Mouse (Mus musculus) myocyte (in vitro differentiated cells): ENCODE results near the gene Olfr983.

ENCODE experiments used
- CEBPB ChIP-seq: IDR thresholded peaks from 2 replicates; pipeline ENCODE4 v1.6.1; 2011; ENCODE audit warnings: mild to moderate bottlenecking, moderate library complexity; ENCODE audit not compliant: poor library complexity, insufficient read depth, severe bottlenecking
- E2F4 ChIP-seq: IDR thresholded peaks from one replicate; pipeline ENCODE4 v1.6.1; 2011; ENCODE audit warnings: mild to moderate bottlenecking, control low read depth, moderate library complexity; ENCODE audit not compliant: insufficient read depth
- MAX ChIP-seq: IDR thresholded peaks from one replicate; pipeline ENCODE4 v1.6.1; 2011; ENCODE audit warnings: low read depth, mild to moderate bottlenecking, control low read depth
- MYOD1 ChIP-seq, 3 experiments: IDR thresholded peaks; one replicate each; pipeline ENCODE4 v1.6.1; 2011; ENCODE audit warnings: control low read depth in 2 of 3, low read depth in 2 of 3, mild to moderate bottlenecking in 2 of 3, moderate library complexity in 1 of 3; ENCODE audit not compliant: insufficient read length in 2 of 3, control insufficient read depth in 1 of 3
- MYOG ChIP-seq, 3 experiments: IDR thresholded peaks; one replicate each; pipeline ENCODE4 v1.6.1; 2011; ENCODE audit warnings: control low read depth in 2 of 3, low read depth in 2 of 3, mild to moderate bottlenecking in 2 of 3; ENCODE audit not compliant: insufficient read length in 2 of 3, control insufficient read depth in 1 of 3, insufficient read depth in 1 of 3
- POLR2A ChIP-seq: IDR thresholded peaks from one replicate; pipeline ENCODE4 v1.6.1; 2011; ENCODE audit warnings: low read depth, mild to moderate bottlenecking, control low read depth, moderate library complexity; ENCODE audit not compliant: insufficient read length
- POLR2AphosphoS2 ChIP-seq: IDR thresholded peaks from one replicate; pipeline ENCODE4 v1.6.1; 2011; ENCODE audit warnings: low read depth, control low read depth; ENCODE audit not compliant: insufficient read length
- TCF12 ChIP-seq: IDR thresholded peaks from one replicate; pipeline ENCODE4 v1.6.1; 2011; ENCODE audit warnings: mild to moderate bottlenecking, control low read depth; ENCODE audit not compliant: poor library complexity, insufficient read depth, severe bottlenecking
- TCF3 ChIP-seq: IDR thresholded peaks from one replicate; pipeline ENCODE4 v1.6.1; 2011; ENCODE audit warnings: low read depth, control low read depth; ENCODE audit not compliant: insufficient read length
- USF1 ChIP-seq: IDR thresholded peaks from one replicate; pipeline ENCODE4 v1.6.1; 2011; ENCODE audit warnings: low read depth, mild to moderate bottlenecking, control low read depth, moderate library complexity

DNA sequence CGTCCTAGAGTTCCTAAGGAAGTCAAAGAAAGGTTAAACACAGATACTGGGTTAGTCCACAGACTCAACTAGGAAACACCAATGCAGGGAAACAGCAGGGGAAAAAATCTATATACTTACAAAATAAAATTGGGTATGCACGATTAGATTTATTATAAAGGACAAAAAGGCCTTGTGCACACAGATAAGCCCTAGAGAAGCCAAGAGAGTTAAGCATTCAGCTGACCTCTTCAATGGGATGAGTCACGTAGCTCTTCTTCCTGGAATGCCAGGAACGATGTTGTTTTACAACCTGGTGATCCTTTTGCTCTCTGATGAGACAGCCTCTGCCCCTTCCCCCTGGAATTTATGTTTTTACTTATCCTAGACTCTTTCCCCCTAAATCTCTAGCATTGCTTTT is 46.1 kb upstream of the Olfr983 start:
- no peak for TF ChIP-seq POLR2A
- TF ChIP-seq POLR2AphosphoS2, result no peak
- no peak for TF ChIP-seq USF1
- TF ChIP-seq MYOG (IDR thresholded peaks at IDR 0.05; ENCODE audit: control insufficient read depth in 1 of 3, insufficient read depth in 1 of 3, insufficient read length in 2 of 3, low read depth in 2 of 3), result no peak
- no peak for TF ChIP-seq MYOD1 (IDR thresholded peaks at IDR 0.05; ENCODE audit: control insufficient read depth in 1 of 3, insufficient read length in 2 of 3, low read depth in 2 of 3)
- no peak for TF ChIP-seq E2F4
- no peak for TF ChIP-seq CEBPB
- TF ChIP-seq TCF3, result no peak
- no peak for TF ChIP-seq MAX
- no peak for TF ChIP-seq TCF12
